ENCODE assay signal across 9 mouse cellular contexts in the genomic region with DNA sequence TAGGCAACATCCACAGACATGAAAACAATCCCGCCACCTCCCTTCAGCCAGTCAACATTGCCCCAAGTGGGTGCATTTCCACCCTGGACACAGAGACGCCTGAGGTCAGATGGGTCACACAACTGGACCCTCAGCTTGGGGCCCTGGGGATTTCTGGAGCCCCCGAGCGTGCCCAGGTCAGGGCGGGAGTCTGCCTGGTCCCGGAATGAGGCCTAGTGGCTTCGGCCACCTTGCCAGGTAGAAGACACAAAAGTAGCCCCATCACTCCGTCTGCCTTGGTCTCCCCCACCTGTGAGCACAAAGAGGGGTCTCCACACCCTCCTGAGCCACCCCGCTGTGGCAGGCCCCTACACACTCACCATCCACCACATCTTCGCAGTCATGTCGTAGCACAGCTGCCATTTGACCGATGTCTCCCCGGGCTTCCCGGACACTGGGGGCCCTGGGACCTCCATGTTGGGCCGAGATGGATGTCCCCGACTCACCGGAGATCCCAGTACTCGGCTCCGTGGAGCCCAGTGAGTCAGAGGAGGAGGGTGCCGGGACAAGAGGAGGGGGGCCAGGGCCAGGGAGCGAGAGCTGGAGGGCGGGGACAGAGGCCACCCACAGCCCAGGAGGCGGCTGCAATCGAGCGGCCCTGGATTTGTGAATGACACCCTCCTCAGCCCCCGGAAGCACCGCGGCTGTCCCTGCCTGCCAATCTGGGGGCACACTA. TPM values are rescaled to one million over a fixed set of nuclear protein-coding genes. Genes with fewer than 3 reads are reported as not detected.
DNase-seq lines count a peak whose midpoint lies in the region; ATAC-seq lines count a peak whose summit lies in the region.
"Had no signal": no experiment of that assay in that cellular context is flagged by ENCODE, and none has a peak within 500 bp of the region (broad histone marks: within the 10 kb centered on the region; RNA-seq: fewer than 3 reads in every experiment).

TSS of gene Nfic (minus strand) at position 455 of the 715 bp plus-strand sequence.

- WGBS in liver, embryonic 11.5 days, result 58% methylated on average over 28 of the region's 28 CpGs
- 65% methylated on average over 28 of the region's 28 CpGs for WGBS in hindbrain, embryonic 12.5 days
- WGBS in liver, embryonic 12.5 days (ENCODE audit: insufficient replicate concordance), result 56% methylated on average over 28 of the region's 28 CpGs

- no peak for ATAC-seq in liver, embryonic 11.5 days (replicated peaks; ENCODE audit: low FRiP score)
- no peak for ATAC-seq in hindbrain, embryonic 12.5 days (ENCODE audit: low FRiP score)
- no peak for ATAC-seq in liver, embryonic 12.5 days
- no peak for ATAC-seq in megakaryocyte-erythroid progenitor cell, adult 5-6 weeks (replicated peaks; ENCODE audit: low FRiP score, low TSS enrichment, poor library complexity, severe bottlenecking)

- no peak within 1 kb of the TSS for H3K9ac ChIP-seq in liver, embryonic 11.5 days (ENCODE audit: low read depth, low read length)
- H3K9ac ChIP-seq in hindbrain, embryonic 12.5 days, result no peak within 1 kb of the TSS
- no peak within 1 kb of the TSS for H3K9ac ChIP-seq in liver, embryonic 12.5 days
- H3K9ac ChIP-seq: liver, embryonic 13.5 days had no signal

- H3K4me3 ChIP-seq in liver, embryonic 11.5 days (ENCODE audit: low read depth, low read length), result no peak within 1 kb of the TSS
- H3K4me3 ChIP-seq in hindbrain, embryonic 12.5 days, result no peak within 1 kb of the TSS
- H3K4me3 ChIP-seq in liver, embryonic 12.5 days, result no peak within 1 kb of the TSS
- H3K4me3 ChIP-seq: liver, embryonic 13.5 days had no signal

- DNase-seq in liver, embryonic 11.5 days (ENCODE audit: low spot score), result no peak
- no peak for DNase-seq in liver
- no peak for DNase-seq in adrenal gland, postnatal 25 days
- no peak for DNase-seq in gastrocnemius, adult 18-20 months (ENCODE audit: low spot score)
- DNase-seq in ovary, adult 18-20 months (ENCODE audit: low spot score), result no peak
- DNase-seq: liver, embryonic 13.5 days had no signal

- peaks cover 97% of the 10 kb centered on the region for H3K27me3 ChIP-seq in liver, embryonic 11.5 days (replicated peaks; ENCODE audit: control insufficient read depth, insufficient read depth, low read length)
- peaks cover 95% of the 10 kb centered on the region for H3K27me3 ChIP-seq in hindbrain, embryonic 12.5 days
- peaks cover 99% of the 10 kb centered on the region for H3K27me3 ChIP-seq in liver, embryonic 12.5 days (replicated peaks)

- H3K4me2 ChIP-seq in liver, embryonic 11.5 days, result no peak within 1 kb of the TSS
- no peak within 1 kb of the TSS for H3K4me2 ChIP-seq in hindbrain, embryonic 12.5 days (replicated peaks)
- no peak within 1 kb of the TSS for H3K4me2 ChIP-seq in liver, embryonic 12.5 days
- H3K4me2 ChIP-seq: liver, embryonic 13.5 days had no signal

- no peaks in the 10 kb centered on the region for H3K36me3 ChIP-seq in liver, embryonic 11.5 days (ENCODE audit: control insufficient read depth, insufficient read depth, low read length)
- H3K36me3 ChIP-seq in hindbrain, embryonic 12.5 days, result no peaks in the 10 kb centered on the region
- no peaks in the 10 kb centered on the region for H3K36me3 ChIP-seq in liver, embryonic 12.5 days
- H3K36me3 ChIP-seq: liver, embryonic 13.5 days had no signal

- H3K27ac ChIP-seq in liver, embryonic 11.5 days (ENCODE audit: low read depth, low read length), result no peak within 1 kb of the TSS
- H3K27ac ChIP-seq in hindbrain, embryonic 12.5 days, result no peak within 1 kb of the TSS
- no peak within 1 kb of the TSS for H3K27ac ChIP-seq in liver, embryonic 12.5 days
- H3K27ac ChIP-seq: liver, embryonic 13.5 days had no signal

- H3K9me3 ChIP-seq in liver, embryonic 11.5 days (ENCODE audit: control insufficient read depth, low read length), result no peaks in the 10 kb centered on the region
- H3K9me3 ChIP-seq in hindbrain, embryonic 12.5 days (replicated peaks), result no peaks in the 10 kb centered on the region
- H3K9me3 ChIP-seq in liver, embryonic 12.5 days (replicated peaks), result no peaks in the 10 kb centered on the region
- H3K9me3 ChIP-seq: liver, embryonic 13.5 days had no signal

- no peaks in the 10 kb centered on the region for H3K4me1 ChIP-seq in liver, embryonic 11.5 days (replicated peaks; ENCODE audit: control insufficient read depth, insufficient read depth, low read length)
- H3K4me1 ChIP-seq in hindbrain, embryonic 12.5 days, result 0 out of 2 replicates have a peak, but pooled peaks cover 3% of the 10 kb centered on the region
- H3K4me1 ChIP-seq in liver, embryonic 12.5 days, result peaks cover 6% of the 10 kb centered on the region

RNA-seq across cellular contexts. Expression of gene Nfic, which starts in this region (rescaled TPM):
- polyA plus RNA-seq in liver, embryonic 11.5 days (2014; fragmentation: Nextera tagmentation; extraction: Ambion mirVana), result 15.4 and 21.4 TPM in 2 replicates
- 100 and 129 TPM in 2 replicates for total RNA-seq in adrenal gland, postnatal 25 days (2021)
- total RNA-seq in gastrocnemius, adult 18-20 months (2021), result 100 to 1,000 TPM; 232 to 244 TPM
- 30.9 and 31.5 TPM in 2 replicates for polyA plus RNA-seq in hindbrain, embryonic 12.5 days (2016; fragmentation: Nextera tagmentation; extraction: Ambion mirVana)
- 10.1 and 10.2 TPM in 2 replicates for polyA plus RNA-seq in liver, embryonic 12.5 days (2016; fragmentation: Nextera tagmentation; extraction: Ambion mirVana)
- 10.6 and 15.9 TPM in 2 replicates for total RNA-seq in megakaryocyte-erythroid progenitor cell, adult 5-6 weeks (2014; fragmentation: Nextera tagmentation)
- total RNA-seq in megakaryocyte-erythroid progenitor cell, adult 5-6 weeks (2017), result 3.0 and 3.4 TPM in 2 replicates
